24 mouse cellular contexts compared by ENCODE assay signal in genomic region chr4:42928952-42929351, GRCm38 (mm10). TPM values are rescaled to one million over a fixed set of nuclear protein-coding genes. Genes with fewer than 3 reads are reported as not detected.
"Had no signal": no experiment of that assay in that cellular context is flagged by ENCODE, and none has a peak within 500 bp of the region (broad histone marks: within the 10 kb centered on the region; RNA-seq: fewer than 3 reads in every experiment).

No protein-coding gene starts in this region.

- H3K4me2 ChIP-seq: limb, embryonic 15.5 days; liver, embryonic 12.5 days; lung, embryonic 14.5 days; midbrain, embryonic 15.5 days; neural tube, embryonic 12.5 days had no signal

- H3K36me3 ChIP-seq: limb, embryonic 15.5 days; liver, embryonic 12.5 days; midbrain, embryonic 10.5 days; midbrain, embryonic 15.5 days; neural tube, embryonic 12.5 days had no signal

- H3K27ac ChIP-seq: kidney, postnatal 0 days; limb, embryonic 15.5 days; liver, embryonic 12.5 days; midbrain, embryonic 10.5 days; midbrain, embryonic 15.5 days; neural tube, embryonic 12.5 days had no signal

- H3K9me3 ChIP-seq: limb, embryonic 15.5 days; liver, embryonic 12.5 days; midbrain, embryonic 10.5 days; midbrain, embryonic 15.5 days; neural tube, embryonic 12.5 days had no signal

- ATAC-seq: liver, embryonic 12.5 days; midbrain, embryonic 15.5 days had no signal

- H3K27me3 ChIP-seq: midbrain, embryonic 15.5 days had no signal

- H3K4me3 ChIP-seq: limb, embryonic 15.5 days; liver, embryonic 12.5 days; midbrain, embryonic 10.5 days; midbrain, embryonic 15.5 days; neural tube, embryonic 12.5 days had no signal

- H3K9ac ChIP-seq: limb, embryonic 15.5 days; liver, embryonic 12.5 days; lung, embryonic 14.5 days; midbrain, embryonic 15.5 days; neural tube, embryonic 12.5 days had no signal

- DNase-seq: kidney, adult 11 months; kidney, adult 9 months; lung, embryonic 14.5 days; lung, postnatal 10 days; lung, postnatal 4 days; retina, postnatal 1 day; right cerebral cortex, postnatal 14 days; thymus, postnatal 36 days had no signal

RNA-seq across cellular contexts. Expression of gene Phf24, which starts 12.5 kb away (rescaled TPM):
- total RNA-seq: megakaryocyte, adult 5-6 weeks; monocyte, adult 5-6 weeks; neutrophil, adult 5-6 weeks had no signal

RNA-seq across cellular contexts. Expression of gene 1700022I11Rik, which starts 40.5 kb away (rescaled TPM):
- total RNA-seq: layer of hippocampus, adult 8-10 months; layer of hippocampus, postnatal 14 days; left cerebral cortex, adult 18-20 months; left cerebral cortex, postnatal 14 days; megakaryocyte, adult 5-6 weeks; monocyte, adult 5-6 weeks had no signal
- polyA plus RNA-seq: small intestine, adult 2 months had no signal

RNA-seq across cellular contexts. Expression of gene Fam205c, which starts 54.9 kb away (rescaled TPM):
- total RNA-seq: megakaryocyte, adult 5-6 weeks; monocyte, adult 5-6 weeks; neutrophil, adult 5-6 weeks had no signal
- polyA plus RNA-seq: large intestine, adult 2 months; limb, embryonic 11.5 days; limb, embryonic 15.5 days; small intestine, adult 2 months had no signal
